Mouse (Mus musculus): ENCODE results near the gene Tas2r108. TPM values are rescaled to one million over a fixed set of nuclear protein-coding genes. Genes with fewer than 3 reads are reported as not detected.

Gene Tas2r108
- polyA plus RNA-seq (2012; rRNA removed) = 0.36 TPM in 1 of 2 replicates, not detected in the other

GRCm38 (mm10) chr6:40493229-40493628 is at the start of gene Tas2r108:
Gene Tas2r108, plus strand, starts transcription at chr6:40493529.
- no peak for TF ChIP-seq POLR2A (IDR thresholded peaks at IDR 0.05; ENCODE audit: extremely low read depth, insufficient read depth, low read length)
- no peak for TF ChIP-seq CTCF (IDR thresholded peaks at IDR 0.05; ENCODE audit: extremely low read depth, insufficient read depth, low read length)
- Histone ChIP-seq H3K27ac (ENCODE audit: insufficient read depth, low read length) (no peak within 1 kb of the TSS), H3K4me1 (ENCODE audit: control insufficient read depth, insufficient read depth, low read length) (no peaks in the 10 kb centered on the region), H3K4me3 (ENCODE audit: insufficient read depth, low read length) (no peak within 1 kb of the TSS)

GRCm38 (mm10) chr6:40448626-40449025 is 44.7 kb upstream of the Tas2r108 start:
- Histone ChIP-seq H3K4me1 (ENCODE audit: control insufficient read depth, insufficient read depth, low read length) (no peaks in the 10 kb centered on the region), H3K27ac (ENCODE audit: insufficient read depth, low read length) (no peak overlapping the region), H3K4me3 (ENCODE audit: insufficient read depth, low read length) (no peak overlapping the region)
- TF ChIP-seq CTCF (IDR thresholded peaks at IDR 0.05; ENCODE audit: extremely low read depth, insufficient read depth, low read length) = no peak
- no peak for TF ChIP-seq POLR2A (IDR thresholded peaks at IDR 0.05; ENCODE audit: extremely low read depth, insufficient read depth, low read length)

- H3K4me1 ChIP-seq (ENCODE audit: control insufficient read depth, insufficient read depth, low read length) = no peaks in the 10 kb centered on the region
- no peak for TF ChIP-seq POLR2A (IDR thresholded peaks at IDR 0.05; ENCODE audit: extremely low read depth, insufficient read depth, low read length)
- no peak overlapping the region for H3K4me3 ChIP-seq (ENCODE audit: insufficient read depth, low read length)
- H3K27ac ChIP-seq (ENCODE audit: insufficient read depth, low read length) = no peak overlapping the region
These were observed 38.8 kb upstream of the Tas2r108 start for GRCm38 (mm10) chr6:40454436-40455041.

GRCm38 (mm10) chr6:40465710-40466109 is 27.6 kb upstream of the Tas2r108 start:
- H3K4me3 ChIP-seq (ENCODE audit: insufficient read depth, low read length) = no peak overlapping the region
- H3K4me1 ChIP-seq (ENCODE audit: control insufficient read depth, insufficient read depth, low read length) = no peaks in the 10 kb centered on the region
- H3K27ac ChIP-seq (ENCODE audit: insufficient read depth, low read length) = no peak overlapping the region
- TF ChIP-seq POLR2A (IDR thresholded peaks at IDR 0.05; ENCODE audit: extremely low read depth, insufficient read depth, low read length) (no peak), CTCF (IDR thresholded peaks at IDR 0.05; ENCODE audit: extremely low read depth, insufficient read depth, low read length) (0 out of 2 replicates have a peak, but pooled peaks have one; percentile 11)

- H3K27ac ChIP-seq (ENCODE audit: insufficient read depth, low read length) = peak within 1 kb of the TSS; percentile 57; the same call in 1 of the 2 replicates
- H3K4me1 ChIP-seq (ENCODE audit: control insufficient read depth, insufficient read depth, low read length) = no peaks in the 10 kb centered on the region
- peak within 1 kb of the TSS; percentile 69 for H3K4me3 ChIP-seq (ENCODE audit: insufficient read depth, low read length)
- TF ChIP-seq CTCF (IDR thresholded peaks at IDR 0.05; ENCODE audit: extremely low read depth, insufficient read depth, low read length) = no peak
- peak; percentile 82 for TF ChIP-seq POLR2A (IDR thresholded peaks at IDR 0.05; ENCODE audit: extremely low read depth, insufficient read depth, low read length)
These were observed 22.2 kb upstream of the Tas2r108 start, which contains the start of gene Ssbp1 for GRCm38 (mm10) chr6:40470916-40471719. Gene Ssbp1, plus strand, starts transcription at chr6:40471352.

GRCm38 (mm10) chr6:40471720-40472010 is 21.7 kb upstream of the Tas2r108 start:
- H3K4me1 ChIP-seq (ENCODE audit: control insufficient read depth, insufficient read depth, low read length) = no peaks in the 10 kb centered on the region
- H3K4me3 ChIP-seq (ENCODE audit: insufficient read depth, low read length) = peak overlapping the region; percentile 69
- peak overlapping the region; percentile 57; the same call in 1 of the 2 replicates for H3K27ac ChIP-seq (ENCODE audit: insufficient read depth, low read length)
- TF ChIP-seq POLR2A (IDR thresholded peaks at IDR 0.05; ENCODE audit: extremely low read depth, insufficient read depth, low read length) = no peak
- TF ChIP-seq CTCF (IDR thresholded peaks at IDR 0.05; ENCODE audit: extremely low read depth, insufficient read depth, low read length) = no peak

GRCm38 (mm10) chr6:40476132-40476531 is 17.2 kb upstream of the Tas2r108 start:
- TF ChIP-seq POLR2A (IDR thresholded peaks at IDR 0.05; ENCODE audit: extremely low read depth, insufficient read depth, low read length) (no peak), CTCF (IDR thresholded peaks at IDR 0.05; ENCODE audit: extremely low read depth, insufficient read depth, low read length) (no peak)

GRCm38 (mm10) chr6:40479705-40480104 is 13.6 kb upstream of the Tas2r108 start:
- Histone ChIP-seq H3K27ac (ENCODE audit: insufficient read depth, low read length) (no peak overlapping the region), H3K4me3 (ENCODE audit: insufficient read depth, low read length) (no peak overlapping the region), H3K4me1 (ENCODE audit: control insufficient read depth, insufficient read depth, low read length) (no peaks in the 10 kb centered on the region)
- no peak for TF ChIP-seq POLR2A (IDR thresholded peaks at IDR 0.05; ENCODE audit: extremely low read depth, insufficient read depth, low read length)
- TF ChIP-seq CTCF (IDR thresholded peaks at IDR 0.05; ENCODE audit: extremely low read depth, insufficient read depth, low read length) = no peak

More at GRCm38 (mm10) chr6:40476132-40476531, 17.2 kb upstream of the Tas2r108 start:
- Histone ChIP-seq H3K27ac (ENCODE audit: insufficient read depth, low read length) (no peak overlapping the region), H3K4me1 (ENCODE audit: control insufficient read depth, insufficient read depth, low read length) (no peaks in the 10 kb centered on the region), H3K4me3 (ENCODE audit: insufficient read depth, low read length) (no peak overlapping the region)

GRCm38 (mm10) chr6:40482318-40482717 is 11.0 kb upstream of the Tas2r108 start:
- TF ChIP-seq CTCF (IDR thresholded peaks at IDR 0.05; ENCODE audit: extremely low read depth, insufficient read depth, low read length) = no peak
- TF ChIP-seq POLR2A (IDR thresholded peaks at IDR 0.05; ENCODE audit: extremely low read depth, insufficient read depth, low read length) = no peak

GRCm38 (mm10) chr6:40490933-40491332 is 2.4 kb upstream of the Tas2r108 start, which contains the start of gene Tas2r137:
Gene Tas2r137, plus strand, starts transcription at chr6:40491233.
- TF ChIP-seq POLR2A (IDR thresholded peaks at IDR 0.05; ENCODE audit: extremely low read depth, insufficient read depth, low read length) = no peak
- TF ChIP-seq CTCF (IDR thresholded peaks at IDR 0.05; ENCODE audit: extremely low read depth, insufficient read depth, low read length) = no peak
- no peak within 1 kb of the TSS for H3K4me3 ChIP-seq (ENCODE audit: insufficient read depth, low read length)
- H3K27ac ChIP-seq (ENCODE audit: insufficient read depth, low read length) = no peak within 1 kb of the TSS
- no peaks in the 10 kb centered on the region for H3K4me1 ChIP-seq (ENCODE audit: control insufficient read depth, insufficient read depth, low read length)

More at GRCm38 (mm10) chr6:40482318-40482717, 11.0 kb upstream of the Tas2r108 start:
- Histone ChIP-seq H3K27ac (ENCODE audit: insufficient read depth, low read length) (no peak overlapping the region), H3K4me3 (ENCODE audit: insufficient read depth, low read length) (no peak overlapping the region), H3K4me1 (ENCODE audit: control insufficient read depth, insufficient read depth, low read length) (no peaks in the 10 kb centered on the region)
